Mouse (Mus musculus) fibroblast of lung, adult 2 months (primary cell): ENCODE data around the gene Tmem110.
A peak's percentile ranks its signal among the peaks of the same experiment; 100 is the strongest.

Experiments used
- DNase-seq: peaks from one replicate; pipeline ENCODE4 v3.0.0-alpha.2; 2011; ENCODE audit warnings: low read depth

The Tmem110 gene

GRCm38 (mm10) chr14:30825476-30826131, at the start of gene Tmem110:
Gene Tmem110 (plus strand): TSS chr14:30825590.
- peak; percentile 34 for DNase-seq

- no peak for DNase-seq
These were observed 40.8 kb upstream of the Tmem110 start for GRCm38 (mm10) chr14:30784614-30785013.

- peak; percentile 71 for DNase-seq
These were observed 35.9 kb upstream of the Tmem110 start for GRCm38 (mm10) chr14:30789471-30789870.

- no peak for DNase-seq
These were observed 32.5 kb upstream of the Tmem110 start for GRCm38 (mm10) chr14:30792871-30793270.

- DNase-seq, result no peak
These were observed 23.6 kb upstream of the Tmem110 start for GRCm38 (mm10) chr14:30801756-30802155.

- DNase-seq, result no peak
These were observed 4.3 kb upstream of the Tmem110 start for GRCm38 (mm10) chr14:30821136-30821535.

- DNase-seq, result peak; percentile 50
These were observed 864 bp upstream of the Tmem110 start for GRCm38 (mm10) chr14:30824456-30824995.

GRCm38 (mm10) chr14:30825021-30825475, 342 bp upstream of the Tmem110 start:
- no peak for DNase-seq

- no peak for DNase-seq
These were observed 1.1 kb downstream of the Tmem110 start for GRCm38 (mm10) chr14:30826174-30827140.

GRCm38 (mm10) chr14:30827480-30827879, 2.1 kb downstream of the Tmem110 start:
- DNase-seq, result no peak

GRCm38 (mm10) chr14:30828077-30828476, 2.7 kb downstream of the Tmem110 start:
- DNase-seq, result no peak

GRCm38 (mm10) chr14:30828635-30829460, 3.5 kb downstream of the Tmem110 start:
- peak; percentile 39 for DNase-seq

- DNase-seq, result no peak
These were observed 12.1 kb downstream of the Tmem110 start for GRCm38 (mm10) chr14:30837416-30837996.

- no peak for DNase-seq
These were observed 18.3 kb downstream of the Tmem110 start for GRCm38 (mm10) chr14:30843701-30844100.

GRCm38 (mm10) chr14:30850504-30850903, 25.1 kb downstream of the Tmem110 start:
- DNase-seq, result no peak

GRCm38 (mm10) chr14:30852325-30852724, 26.9 kb downstream of the Tmem110 start:
- DNase-seq, result no peak

GRCm38 (mm10) chr14:30855316-30855715, 29.9 kb downstream of the Tmem110 start:
- no peak for DNase-seq

- no peak for DNase-seq
These were observed 31.6 kb downstream of the Tmem110 start for GRCm38 (mm10) chr14:30856885-30857507.

- DNase-seq, result no peak
These were observed 32.6 kb downstream of the Tmem110 start for GRCm38 (mm10) chr14:30857990-30858389.

- DNase-seq, result no peak
These were observed 36.2 kb downstream of the Tmem110 start for GRCm38 (mm10) chr14:30861421-30862125.
